Mouse (Mus musculus): Measurements from ENCODE around the gene Fars2.

DNA sequence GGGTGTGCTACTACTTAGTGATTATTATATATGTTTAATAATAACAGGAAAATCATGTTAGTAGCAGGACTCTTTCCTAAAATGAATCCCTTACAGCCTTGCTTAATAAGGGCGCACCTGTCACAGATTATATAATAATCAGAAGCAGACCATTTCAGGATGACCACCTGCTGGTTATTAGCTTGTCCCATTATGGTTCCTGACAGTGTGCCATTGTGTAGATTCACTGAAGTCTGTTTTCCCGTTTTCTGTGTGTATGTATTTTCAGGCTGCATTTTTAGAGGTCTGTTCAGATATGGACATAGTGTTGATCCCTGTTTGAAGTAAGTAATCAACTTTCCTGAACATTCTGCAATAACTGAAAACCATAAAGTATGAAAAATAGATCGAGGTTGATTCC lies 136.7 kb downstream of the Fars2 start:
- TF ChIP-seq TAL1 (conservative IDR thresholded peaks at IDR 0.05; ENCODE audit: low read depth, low read length) (no peak), CTCF (IDR thresholded peaks at IDR 0.05; ENCODE audit: low read depth, low read length) (no peak), GATA1 (IDR thresholded peaks at IDR 0.05; ENCODE audit: borderline replicate concordance, low read length) (no peak), GATA2 (IDR thresholded peaks at IDR 0.05; ENCODE audit: borderline replicate concordance, low read depth, low read length) (no peak), POLR2AphosphoS5 (IDR thresholded peaks at IDR 0.05; ENCODE audit: insufficient replicate concordance, low read depth, low read length) (no peak)
